Mouse (Mus musculus) heart, adult 2 months (tissue): ENCODE data around the gene Rab1b.

Source experiments
- CTCF ChIP-seq: fragments of 200-600 bp; IDR thresholded peaks from 2 replicates; pipeline ENCODE4 v1.8.1; 2022; ENCODE audit warnings: antibody characterized with exemption, mild to moderate bottlenecking, moderate library complexity
- EP300 ChIP-seq: fragments of 200-500 bp; IDR thresholded peaks from 2 replicates; pipeline ENCODE4 v1.6.1; 2011; ENCODE audit warnings: low read depth, low read length, control low read depth; ENCODE audit not compliant: insufficient read depth
- POLR2A ChIP-seq: fragments of 200-500 bp; IDR thresholded peaks from 2 replicates; pipeline ENCODE4 v1.6.1; 2011; ENCODE audit warnings: mild to moderate bottlenecking, low read depth, low read length, control low read depth; ENCODE audit not compliant: insufficient read depth

DNA sequence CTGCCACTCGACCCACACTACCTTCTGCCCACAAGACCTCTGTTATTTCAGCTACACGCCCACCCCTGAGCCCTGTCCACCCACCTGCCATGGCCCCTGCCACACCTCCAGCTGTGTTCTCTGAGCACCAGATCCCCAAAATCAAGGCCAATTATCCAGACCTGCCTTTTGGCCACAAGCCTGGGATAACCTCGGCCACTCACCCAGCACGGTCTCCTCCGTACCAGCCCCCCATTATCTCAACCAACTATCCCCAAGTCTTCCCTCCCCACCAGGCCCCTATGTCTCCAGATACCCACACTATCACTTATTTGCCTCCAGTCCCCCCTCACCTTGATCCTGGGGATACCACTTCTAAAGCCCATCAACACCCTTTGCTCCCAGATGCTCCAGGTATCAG, 37.4 kb downstream of the Rab1b start:
- TF ChIP-seq CTCF (no peak), POLR2A (no peak), EP300 (no peak)
